Mouse (Mus musculus) kidney, adult 2 months (tissue): Measurements from ENCODE around the gene Tctn3.

Source experiments
- CTCF ChIP-seq: fragments of 200-500 bp; conservative IDR thresholded peaks from 2 replicates; pipeline ENCODE4 v1.5.1; 2011; ENCODE audit warnings: low read depth, mild to moderate bottlenecking, control low read depth, low read length, moderate library complexity, mixed read lengths; ENCODE audit not compliant: insufficient read depth, insufficient read length
- POLR2A ChIP-seq: fragments of 200-500 bp; IDR thresholded peaks from one replicate; pipeline ENCODE4 v1.6.1; 2011; ENCODE audit warnings: low read depth, low read length, control low read depth

DNA sequence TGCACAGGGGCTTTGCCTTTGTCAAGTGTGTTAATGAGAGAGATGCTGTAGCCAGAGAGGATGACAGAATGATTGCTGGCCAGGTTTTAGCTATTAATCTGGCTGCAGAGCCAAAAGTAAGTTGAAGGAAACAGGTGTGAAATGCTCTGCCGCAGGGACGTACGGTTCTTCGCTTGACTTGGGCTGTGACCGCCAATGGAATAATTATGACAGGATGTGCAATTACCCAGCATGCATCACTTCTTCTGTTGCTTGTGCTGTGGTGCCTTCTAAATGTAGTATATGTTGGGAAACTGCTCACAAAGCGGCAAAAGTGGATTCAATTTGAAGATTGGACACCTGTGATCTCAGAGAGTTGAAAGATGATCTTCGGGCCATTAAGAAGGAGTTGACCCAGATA, 4.0 kb upstream of the Tctn3 start:
- TF ChIP-seq CTCF (no peak), POLR2A (no peak)
